Mouse (Mus musculus) hindbrain, embryonic 15.5 days (tissue): ENCODE results near the gene Defb20. TPM values are rescaled to one million over a fixed set of nuclear protein-coding genes. Genes with fewer than 3 reads are reported as not detected.
"Not testable (repeated sequence)": the region's sequence is repeated elsewhere in the genome, so short reads cannot be mapped to it uniquely, and the experiment has no call there.

Source experiments
- ATAC-seq: fragments of 200-750 bp; cut with Nextera tagmentation; 2 replicates; pipeline ENCODE4 v1.8.0; 2017; ENCODE audit warnings: low read depth, moderate number of reproducible peaks, moderate TSS enrichment; ENCODE audit not compliant: low FRiP score
- H3K27ac ChIP-seq: fragments of 300-500 bp; sonication (generic); replicated peaks from 2 replicates; pipeline ENCODE4 v1.5.1; 2015; ENCODE audit warnings: mild to moderate bottlenecking, inconsistent platforms
- H3K27me3 ChIP-seq: fragments of 300-500 bp; sonication (generic); 2 replicates; pipeline ENCODE4 v1.6.1; 2015; ENCODE audit warnings: control low read depth, inconsistent platforms
- H3K36me3 ChIP-seq: fragments of 300-500 bp; sonication (generic); 2 replicates; pipeline ENCODE4 v1.6.1; 2015; ENCODE audit warnings: control low read depth, inconsistent platforms
- H3K4me1 ChIP-seq: fragments of 300-500 bp; sonication (generic); replicated peaks from 2 replicates; pipeline ENCODE4 v1.6.1; 2015; ENCODE audit warnings: control low read depth, inconsistent platforms
- H3K4me2 ChIP-seq: fragments of 300-500 bp; sonication (generic); 2 replicates; pipeline ENCODE4 v1.6.1; 2015; ENCODE audit warnings: moderate library complexity, mild to moderate bottlenecking, inconsistent platforms
- H3K4me3 ChIP-seq: fragments of 300-500 bp; sonication (generic); 2 replicates; pipeline ENCODE4 v1.5.1; 2015; ENCODE audit warnings: mild to moderate bottlenecking, inconsistent platforms
- H3K9ac ChIP-seq: fragments of 300-500 bp; sonication (generic); 2 replicates; pipeline ENCODE4 v1.6.1; 2015; ENCODE audit warnings: inconsistent platforms
- H3K9me3 ChIP-seq: fragments of 300-500 bp; sonication (generic); 2 replicates; pipeline ENCODE4 v1.6.1; 2016; ENCODE audit warnings: control low read depth, inconsistent platforms
- WGBS: fragments of 180-500 bp; shearing (Covaris S2); methylation state at CpG from one replicate; pipeline ENCODE4 v1.1.7; 2015; 5-methylcytosine and 5-hydroxymethylcytosine counted together
- polyA plus RNA-seq: library from polyadenylated mRNA; unstranded; fragments of >200 nt; fragmentation: Nextera tagmentation; extraction: Ambion mirVana; gene quantifications from 2 replicates; pipeline ENCODE4 v1.2.1, GENCODE M21; 2015

Gene Defb20
- not detected in 2 replicates for polyA plus RNA-seq

DNA sequence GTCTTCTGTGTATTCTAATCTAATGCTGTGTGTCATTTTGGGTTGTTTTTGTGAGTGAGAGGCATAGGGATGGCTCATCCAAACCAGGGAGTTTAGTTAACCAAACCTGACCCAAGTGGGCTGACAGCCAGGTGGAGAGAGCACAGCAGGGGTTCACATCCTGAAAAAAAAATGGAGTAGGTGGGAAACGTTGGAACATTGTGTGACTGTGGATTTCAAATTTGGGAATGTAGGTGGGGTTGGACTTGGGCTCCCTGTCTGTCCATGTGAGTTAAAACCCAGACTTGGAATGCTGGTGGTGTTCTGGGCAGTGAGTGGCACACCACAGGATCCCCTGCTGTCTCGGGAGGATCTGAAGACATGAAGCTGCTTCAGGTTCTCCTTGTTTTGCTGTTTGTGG is at the start of gene Defb20:
Gene Defb20, plus strand, starts transcription at position 301 of the 400 bp plus-strand sequence.
- Histone ChIP-seq H3K4me1 (no peaks in the 10 kb centered on the region), H3K27me3 (no peaks in the 10 kb centered on the region), H3K27ac (no peak within 1 kb of the TSS), H3K4me3 (no peak within 1 kb of the TSS), H3K4me2 (no peak within 1 kb of the TSS), H3K9me3 (no peaks in the 10 kb centered on the region), H3K36me3 (no peaks in the 10 kb centered on the region), H3K9ac (no peak within 1 kb of the TSS)
- WGBS, result 77% methylated on average over 2 of the region's 2 CpGs
- ATAC-seq, result no peak

DNA sequence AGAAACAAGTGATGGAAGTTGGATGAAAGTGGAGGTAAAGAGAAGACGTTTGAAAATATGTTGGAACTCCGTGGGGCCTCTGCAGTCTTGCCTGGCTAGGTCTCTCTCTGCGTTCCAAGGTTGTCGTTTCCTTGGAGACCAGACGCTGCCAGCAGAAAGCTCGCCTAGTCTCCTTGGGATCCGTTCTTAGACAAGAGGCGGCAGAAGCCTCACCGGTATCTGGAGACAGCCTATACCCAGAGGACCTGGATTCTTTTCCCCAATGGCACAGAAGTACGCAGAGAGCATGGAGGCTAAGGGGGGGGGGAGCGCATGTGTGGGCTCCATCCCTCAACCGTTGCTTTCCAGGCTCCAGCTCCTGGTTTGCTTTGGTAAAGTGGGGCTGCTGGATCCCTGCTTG is 49.4 kb upstream of the Defb20 start:
- no peak overlapping the region for H3K9ac ChIP-seq
- ATAC-seq, result 0 out of 2 replicates have a peak, but pooled peaks have one; percentile 38
- peaks cover 10% of the 10 kb centered on the region for H3K4me1 ChIP-seq

GRCm38 (mm10) chr2:152428481-152428880 is 48.4 kb upstream of the Defb20 start:
- WGBS, result 92% methylated on average over 2 of the region's 2 CpGs
- H3K9me3 ChIP-seq, H3K36me3 ChIP-seq, H3K27ac ChIP-seq, H3K4me3 ChIP-seq, H3K9ac ChIP-seq, ATAC-seq, H3K27me3 ChIP-seq, H3K4me2 ChIP-seq, H3K4me1 ChIP-seq: not testable (repeated sequence)

More for the DNA sequence above, 49.4 kb upstream of the Defb20 start:
- H3K27me3 ChIP-seq, result no peaks in the 10 kb centered on the region
- no peak overlapping the region for H3K27ac ChIP-seq
- no peaks in the 10 kb centered on the region for H3K9me3 ChIP-seq
- H3K4me3 ChIP-seq, result 0 out of 2 replicates have a peak overlapping the region, but pooled peaks have one; percentile 3
- H3K36me3 ChIP-seq, result no peaks in the 10 kb centered on the region
- peak overlapping the region; percentile 44 for H3K4me2 ChIP-seq
- WGBS, result 5% methylated on average over 12 of the region's 12 CpGs

GRCm38 (mm10) chr2:152436405-152436901 is 40.4 kb upstream of the Defb20 start:
- peaks cover 12% of the 10 kb centered on the region for H3K4me1 ChIP-seq
- 69% methylated on average over 7 of the region's 7 CpGs for WGBS
- no peaks in the 10 kb centered on the region for H3K27me3 ChIP-seq
- no peak for ATAC-seq
- no peak overlapping the region for H3K4me3 ChIP-seq
- 0 out of 2 replicates have a peak overlapping the region, but pooled peaks have one; percentile 20 for H3K27ac ChIP-seq
- no peaks in the 10 kb centered on the region for H3K36me3 ChIP-seq
- no peaks in the 10 kb centered on the region for H3K9me3 ChIP-seq
- no peak overlapping the region for H3K4me2 ChIP-seq
- no peak overlapping the region for H3K9ac ChIP-seq

DNA sequence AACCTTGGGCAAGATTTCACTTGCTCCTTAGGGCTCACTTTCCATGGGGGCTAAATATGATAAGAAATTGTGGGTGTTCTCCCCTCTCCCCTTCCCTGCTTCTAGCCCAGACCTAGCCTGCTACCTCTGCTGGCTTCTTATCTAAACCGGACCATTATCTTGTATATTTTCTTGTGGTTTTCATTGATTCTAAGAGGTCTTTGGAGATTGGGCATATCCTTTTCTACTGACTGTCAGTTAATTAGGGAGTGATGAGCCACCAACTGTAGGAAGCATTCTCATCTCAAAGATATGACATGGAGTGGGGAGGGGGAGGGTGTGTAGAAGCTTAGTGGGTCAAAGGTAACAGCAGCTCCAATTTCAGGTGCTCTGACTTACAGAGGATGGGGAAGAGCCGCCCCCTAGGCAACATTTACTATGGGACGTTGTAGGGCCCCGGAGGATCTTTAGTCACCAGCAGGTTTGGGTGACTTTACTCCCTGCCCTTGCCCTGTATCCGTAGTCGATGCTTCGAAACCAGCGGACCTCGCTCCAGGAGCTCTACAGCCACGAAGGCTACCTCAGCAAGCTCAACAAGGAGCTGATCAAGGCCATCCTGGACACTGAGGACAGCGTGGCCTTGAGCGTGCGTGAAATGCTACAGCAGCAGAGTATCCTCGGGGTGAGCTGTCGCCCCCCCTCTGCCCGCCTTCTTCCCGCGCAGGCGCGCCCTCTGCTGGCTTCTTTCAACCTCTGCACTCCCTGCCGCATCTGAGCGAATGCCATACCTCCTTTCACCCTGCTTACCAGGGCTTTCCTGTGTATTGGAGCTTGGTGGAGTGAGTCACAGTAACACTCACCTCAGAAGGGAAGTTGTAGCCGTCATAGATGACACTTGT is 39.6 kb upstream of the Defb20 start:
- Histone ChIP-seq H3K27ac (0 out of 2 replicates have a peak overlapping the region, but pooled peaks have one; percentile 20), H3K9ac (0 out of 2 replicates have a peak overlapping the region, but pooled peaks have one; percentile 14), H3K9me3 (no peaks in the 10 kb centered on the region), H3K4me2 (peak overlapping the region; percentile 56), H3K36me3 (no peaks in the 10 kb centered on the region), H3K4me1 (peaks cover 12% of the 10 kb centered on the region), H3K27me3 (no peaks in the 10 kb centered on the region), H3K4me3 (peak overlapping the region; percentile 26)
- WGBS, result 4% methylated on average over 21 of the region's 23 CpGs
- ATAC-seq, result peak; percentile 87

- Histone ChIP-seq H3K27me3 (no peaks in the 10 kb centered on the region), H3K4me2 (no peak overlapping the region), H3K27ac (no peak overlapping the region), H3K4me3 (no peak overlapping the region), H3K36me3 (no peaks in the 10 kb centered on the region), H3K9me3 (no peaks in the 10 kb centered on the region), H3K4me1 (peaks cover 12% of the 10 kb centered on the region), H3K9ac (no peak overlapping the region)
- 68% methylated on average over 1 of the region's 1 CpGs for WGBS
- ATAC-seq, result no peak
These were observed 37.9 kb upstream of the Defb20 start for GRCm38 (mm10) chr2:152438963-152439362.

GRCm38 (mm10) chr2:152439833-152440232 is 37.0 kb upstream of the Defb20 start:
- Histone ChIP-seq H3K27ac (no peak overlapping the region), H3K4me1 (peaks cover 12% of the 10 kb centered on the region), H3K27me3 (no peaks in the 10 kb centered on the region), H3K9ac (no peak overlapping the region), H3K4me3 (no peak overlapping the region), H3K9me3 (no peaks in the 10 kb centered on the region), H3K36me3 (no peaks in the 10 kb centered on the region), H3K4me2 (no peak overlapping the region)
- WGBS, result 87% methylated on average over 2 of the region's 2 CpGs
- ATAC-seq, result no peak

DNA sequence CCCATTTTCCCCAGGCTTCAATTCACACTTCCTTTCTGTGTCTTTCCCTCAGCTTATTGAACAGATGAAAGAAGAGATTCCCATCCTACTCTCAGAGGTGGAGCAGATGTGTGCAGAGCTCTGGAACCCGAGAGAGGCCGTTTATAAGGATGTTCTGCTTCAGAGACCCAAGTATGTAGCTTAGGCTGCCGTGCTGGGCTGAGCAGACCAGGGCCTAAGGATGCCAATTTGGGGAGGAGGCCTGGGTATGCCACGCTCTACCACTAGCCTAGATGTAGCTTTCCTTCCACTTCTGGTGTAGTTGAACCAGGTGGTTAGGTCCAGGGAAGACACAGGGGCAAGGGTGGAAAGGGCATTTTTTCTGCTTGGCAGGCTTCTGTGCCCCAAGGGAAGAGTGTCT is 34.5 kb upstream of the Defb20 start:
- Histone ChIP-seq H3K9me3 (no peaks in the 10 kb centered on the region), H3K4me2 (no peak overlapping the region)
- 49% methylated on average over 4 of the region's 4 CpGs for whole genome bisulfite sequencing

GRCm38 (mm10) chr2:152443281-152443680 is 33.6 kb upstream of the Defb20 start:
- Histone ChIP-seq H3K27me3 (no peaks in the 10 kb centered on the region), H3K4me3 (no peak overlapping the region), H3K4me1 (no peaks in the 10 kb centered on the region), H3K27ac (no peak overlapping the region), H3K9ac (no peak overlapping the region), H3K4me2 (no peak overlapping the region), H3K9me3 (no peaks in the 10 kb centered on the region), H3K36me3 (no peaks in the 10 kb centered on the region)
- 79% methylated on average over 7 of the region's 8 CpGs for WGBS
- no peak for ATAC-seq

More for the DNA sequence above, 34.5 kb upstream of the Defb20 start:
- H3K9ac ChIP-seq, result no peak overlapping the region
- H3K27ac ChIP-seq, result no peak overlapping the region
- no peak overlapping the region for H3K4me3 ChIP-seq
- ATAC-seq, result no peak
- H3K36me3 ChIP-seq, result no peaks in the 10 kb centered on the region
- peaks cover 1% of the 10 kb centered on the region for H3K4me1 ChIP-seq
- H3K27me3 ChIP-seq, result no peaks in the 10 kb centered on the region

DNA sequence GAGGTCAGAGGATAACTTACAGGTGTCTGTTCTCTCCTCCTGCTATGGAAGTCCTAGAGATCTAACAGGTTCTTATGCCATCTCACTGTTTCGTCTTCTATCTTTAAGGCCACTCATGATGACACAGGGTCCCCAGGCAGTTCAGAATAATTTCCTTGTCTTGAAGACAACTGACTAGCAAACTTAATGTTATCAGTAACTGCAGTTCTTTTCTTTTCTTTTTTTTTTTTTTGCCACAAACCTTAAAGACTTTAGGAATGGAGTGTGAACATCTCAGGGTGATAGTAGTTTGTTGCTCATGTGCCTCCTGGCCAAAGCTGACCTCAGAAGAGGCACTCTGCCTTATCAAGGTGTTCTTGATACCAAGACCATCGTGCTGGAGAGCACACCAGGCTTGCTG is 30.2 kb upstream of the Defb20 start:
- H3K4me1 ChIP-seq, result no peaks in the 10 kb centered on the region
- no peak overlapping the region for H3K27ac ChIP-seq
- no peak for ATAC-seq
- H3K9ac ChIP-seq, result no peak overlapping the region
- H3K4me2 ChIP-seq, result no peak overlapping the region
- H3K9me3 ChIP-seq, result no peaks in the 10 kb centered on the region
- no peak overlapping the region for H3K4me3 ChIP-seq
- no peaks in the 10 kb centered on the region for H3K27me3 ChIP-seq
- H3K36me3 ChIP-seq, result no peaks in the 10 kb centered on the region
- 69% methylated on average over 2 of the region's 2 CpGs for WGBS

DNA sequence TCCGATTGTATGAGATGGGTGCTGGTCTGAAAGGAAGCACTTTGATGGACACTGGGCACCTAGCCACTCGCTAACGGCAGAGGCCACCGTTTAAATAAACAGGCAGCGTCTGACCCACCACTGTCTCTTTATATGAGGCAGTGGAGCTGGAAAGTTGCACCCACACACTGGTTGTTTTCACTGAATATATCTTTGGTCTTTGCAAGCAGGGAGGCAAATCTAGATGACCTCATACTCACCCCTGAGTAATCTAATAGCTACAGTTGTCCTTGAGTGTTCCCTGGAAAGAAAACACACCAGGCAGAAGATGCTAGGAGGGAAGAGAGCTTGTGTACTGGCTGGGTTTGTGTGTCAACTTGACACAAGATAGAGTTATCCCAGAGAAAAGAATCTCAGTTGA is 29.4 kb upstream of the Defb20 start:
- H3K4me3 ChIP-seq, result no peak overlapping the region
- 47% methylated on average over 5 of the region's 5 CpGs for WGBS
- H3K4me1 ChIP-seq, result no peaks in the 10 kb centered on the region

DNA sequence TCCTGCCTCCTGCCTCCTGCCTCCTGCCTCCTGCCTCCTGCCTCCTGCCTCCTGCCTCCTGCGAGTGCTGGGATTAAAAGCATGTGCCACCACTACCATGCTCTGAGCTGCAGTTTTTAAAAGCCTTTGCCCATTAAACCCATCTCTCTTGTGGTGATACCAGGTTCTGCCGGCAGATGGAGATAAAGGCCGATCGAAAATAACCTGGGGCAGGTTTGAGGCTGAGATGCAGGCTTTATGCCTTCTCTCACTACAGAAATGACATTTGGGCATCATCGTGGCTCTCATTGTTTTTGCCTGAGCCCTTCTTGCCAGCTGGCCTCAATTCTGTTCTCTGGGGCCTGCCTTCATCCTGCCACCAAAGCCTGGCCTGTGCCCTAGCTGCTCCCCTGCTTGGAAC is 26.6 kb upstream of the Defb20 start:
- no peak overlapping the region for H3K4me2 ChIP-seq
- no peak for ATAC-seq
- no peak overlapping the region for H3K4me3 ChIP-seq
- H3K9me3 ChIP-seq, result no peaks in the 10 kb centered on the region
- H3K36me3 ChIP-seq, result no peaks in the 10 kb centered on the region
- H3K9ac ChIP-seq, result no peak overlapping the region
- no peaks in the 10 kb centered on the region for H3K27me3 ChIP-seq
- WGBS, result 1% methylated on average over 5 of the region's 5 CpGs
- H3K27ac ChIP-seq, result no peak overlapping the region
- H3K4me1 ChIP-seq, result no peaks in the 10 kb centered on the region

More for the DNA sequence above, 29.4 kb upstream of the Defb20 start:
- ATAC-seq, result no peak
- no peaks in the 10 kb centered on the region for H3K9me3 ChIP-seq
- H3K27me3 ChIP-seq, result no peaks in the 10 kb centered on the region
- H3K4me2 ChIP-seq, result no peak overlapping the region
- no peak overlapping the region for H3K9ac ChIP-seq
- H3K27ac ChIP-seq, result no peak overlapping the region
- H3K36me3 ChIP-seq, result no peaks in the 10 kb centered on the region
